Mouse (Mus musculus) limb, embryonic 12.5 days (tissue): ENCODE data around the gene Gm10203. TPM values are rescaled to one million over a fixed set of nuclear protein-coding genes. Genes with fewer than 3 reads are reported as not detected.
"Not testable (repeated sequence)": the region's sequence is repeated elsewhere in the genome, so short reads cannot be mapped to it uniquely, and the experiment has no call there.

Experiments
- ATAC-seq: fragments of 200-750 bp; cut with Nextera tagmentation; 2 replicates; pipeline ENCODE4 v1.8.0; 2017; ENCODE audit warnings: low read depth, moderate TSS enrichment; ENCODE audit not compliant: insufficient number of reproducible peaks, insufficient read depth, low FRiP score, low TSS enrichment
- H3K27ac ChIP-seq: fragments of 300-500 bp; sonication (generic); 2 replicates; pipeline ENCODE4 v1.5.1; 2016; ENCODE audit warnings: mild to moderate bottlenecking, moderate library complexity
- H3K27me3 ChIP-seq: fragments of 300-500 bp; sonication (generic); 2 replicates; pipeline ENCODE4 v1.6.1; 2016; ENCODE audit warnings: mild to moderate bottlenecking, moderate library complexity
- H3K36me3 ChIP-seq: fragments of 300-500 bp; sonication (generic); 2 replicates; pipeline ENCODE4 v1.6.1; 2016; ENCODE audit warnings: mild to moderate bottlenecking, moderate library complexity
- H3K4me1 ChIP-seq: fragments of 300-500 bp; sonication (generic); replicated peaks from 2 replicates; pipeline ENCODE4 v1.6.1; 2016
- H3K4me2 ChIP-seq: fragments of 300-500 bp; sonication (generic); 2 replicates; pipeline ENCODE4 v1.6.1; 2016; ENCODE audit warnings: mild to moderate bottlenecking, moderate library complexity
- H3K4me3 ChIP-seq: fragments of 300-500 bp; sonication (generic); replicated peaks from 2 replicates; pipeline ENCODE4 v1.5.1; 2016; ENCODE audit warnings: mild to moderate bottlenecking
- H3K9ac ChIP-seq: fragments of 300-500 bp; sonication (generic); replicated peaks from 2 replicates; pipeline ENCODE4 v1.6.1; 2016; ENCODE audit warnings: mild to moderate bottlenecking, moderate library complexity
- H3K9me3 ChIP-seq: fragments of 300-500 bp; sonication (generic); 2 replicates; pipeline ENCODE4 v1.6.1; 2016; ENCODE audit warnings: mild to moderate bottlenecking, moderate library complexity
- WGBS: fragments of 180-500 bp; shearing (Covaris S2); methylation state at CpG from one replicate; pipeline ENCODE4 v1.1.7; 2016; 5-methylcytosine and 5-hydroxymethylcytosine counted together
- polyA plus RNA-seq: library from polyadenylated mRNA; unstranded; fragments of >200 nt; fragmentation: Nextera tagmentation; extraction: Ambion mirVana; gene quantifications from 2 replicates; pipeline ENCODE4 v1.2.1, GENCODE M21; 2016

Gene Gm10203
- polyA plus RNA-seq, 1 experiment from 2014 or later = not detected

- H3K9ac ChIP-seq = no peak overlapping the region
- H3K27ac ChIP-seq = no peak overlapping the region
- no peak overlapping the region for H3K4me2 ChIP-seq
- no peaks in the 10 kb centered on the region for H3K9me3 ChIP-seq
- H3K4me1 ChIP-seq = peaks cover 10% of the 10 kb centered on the region
- no peak overlapping the region for H3K4me3 ChIP-seq
- ATAC-seq = no peak
- peaks cover 55% of the 10 kb centered on the region for H3K36me3 ChIP-seq
- 51% methylated on average over 3 of the region's 3 CpGs for WGBS
- no peaks in the 10 kb centered on the region for H3K27me3 ChIP-seq
These were observed 25.3 kb downstream of the Gm10203 start for GRCm38 (mm10) chr6:149155031-149155841.

- H3K4me1 ChIP-seq, H3K27me3 ChIP-seq, H3K4me2 ChIP-seq, H3K9me3 ChIP-seq, ATAC-seq, H3K27ac ChIP-seq, H3K4me3 ChIP-seq, H3K9ac ChIP-seq: not testable (repeated sequence)
- H3K36me3 ChIP-seq = peaks cover 66% of the 10 kb centered on the region
- WGBS = 90% methylated on average over 4 of the region's 4 CpGs
These were observed 37.1 kb downstream of the Gm10203 start for GRCm38 (mm10) chr6:149167038-149167437.

GRCm38 (mm10) chr6:149167672-149168071, 37.7 kb downstream of the Gm10203 start:
- ATAC-seq = no peak
- peaks cover 60% of the 10 kb centered on the region for H3K36me3 ChIP-seq

GRCm38 (mm10) chr6:149168436-149168835, 38.5 kb downstream of the Gm10203 start:
- Histone ChIP-seq H3K4me1 (no peaks in the 10 kb centered on the region), H3K9ac (no peak overlapping the region), H3K9me3 (no peaks in the 10 kb centered on the region), H3K36me3 (peaks cover 55% of the 10 kb centered on the region), H3K27ac (no peak overlapping the region), H3K27me3 (no peaks in the 10 kb centered on the region), H3K4me3 (no peak overlapping the region), H3K4me2 (no peak overlapping the region)
- WGBS = 89% methylated on average over 2 of the region's 2 CpGs
- no peak for ATAC-seq

More at GRCm38 (mm10) chr6:149167672-149168071, 37.7 kb downstream of the Gm10203 start:
- H3K9ac ChIP-seq = no peak overlapping the region
- H3K4me3 ChIP-seq = no peak overlapping the region
- no peaks in the 10 kb centered on the region for H3K27me3 ChIP-seq
- H3K9me3 ChIP-seq = no peaks in the 10 kb centered on the region
- no peaks in the 10 kb centered on the region for H3K4me1 ChIP-seq
- H3K27ac ChIP-seq = no peak overlapping the region
- H3K4me2 ChIP-seq = no peak overlapping the region
- 97% methylated on average over 1 of the region's 1 CpGs for WGBS

GRCm38 (mm10) chr6:149169965-149170364, 40.0 kb downstream of the Gm10203 start:
- over 99% methylated on average over 4 of the region's 4 CpGs for WGBS
- peaks cover 58% of the 10 kb centered on the region for H3K36me3 ChIP-seq

GRCm38 (mm10) chr6:149173831-149174625, 44.1 kb downstream of the Gm10203 start:
- Histone ChIP-seq H3K4me2 (no peak overlapping the region), H3K4me1 (no peaks in the 10 kb centered on the region), H3K4me3 (no peak overlapping the region), H3K27me3 (no peaks in the 10 kb centered on the region), H3K36me3 (peaks cover 64% of the 10 kb centered on the region), H3K9ac (no peak overlapping the region), H3K9me3 (peaks cover 8% of the 10 kb centered on the region; the same call in 1 of the 2 replicates), H3K27ac (no peak overlapping the region)
- 58% methylated on average over 4 of the region's 4 CpGs for WGBS
- no peak for ATAC-seq

More at GRCm38 (mm10) chr6:149169965-149170364, 40.0 kb downstream of the Gm10203 start:
- not testable (repeated sequence) for H3K9ac ChIP-seq, H3K4me3 ChIP-seq, H3K27me3 ChIP-seq, ATAC-seq, H3K27ac ChIP-seq, H3K4me2 ChIP-seq, H3K4me1 ChIP-seq, H3K9me3 ChIP-seq

- Histone ChIP-seq H3K27me3 (no peaks in the 10 kb centered on the region), H3K4me3 (no peak overlapping the region), H3K4me1 (no peaks in the 10 kb centered on the region), H3K4me2 (no peak overlapping the region), H3K9me3 (peaks cover 9% of the 10 kb centered on the region; the same call in 1 of the 2 replicates), H3K9ac (no peak overlapping the region), H3K36me3 (peaks cover 68% of the 10 kb centered on the region), H3K27ac (no peak overlapping the region)
- no peak for ATAC-seq
- WGBS = 91% methylated on average over 3 of the region's 3 CpGs
These were observed 45.1 kb downstream of the Gm10203 start for GRCm38 (mm10) chr6:149174932-149175570.

- Histone ChIP-seq H3K4me1 (no peaks in the 10 kb centered on the region), H3K9ac (no peak overlapping the region), H3K27me3 (no peaks in the 10 kb centered on the region), H3K4me3 (no peak overlapping the region), H3K9me3 (peaks cover 9% of the 10 kb centered on the region; the same call in 1 of the 2 replicates), H3K36me3 (peaks cover 91% of the 10 kb centered on the region), H3K27ac (no peak overlapping the region), H3K4me2 (no peak overlapping the region)
- ATAC-seq = no peak
These were observed 49.1 kb downstream of the Gm10203 start for GRCm38 (mm10) chr6:149179064-149179463.

Other genes with a start within 250 kb of the Gm10203 start
- 18.1 and 20.5 TPM in 2 replicates for gene Caprin2, start 233.9 kb upstream of the Gm10203 start, polyA plus RNA-seq
- 152 and 167 TPM in 2 replicates for gene Sinhcaf, start 183.7 kb upstream of the Gm10203 start, polyA plus RNA-seq
- gene Dennd5b, start 28.5 kb upstream of the Gm10203 start, polyA plus RNA-seq = 8.2 and 8.5 TPM in 2 replicates
- gene Etfbkmt, start 9.7 kb downstream of the Gm10203 start, polyA plus RNA-seq = 14.3 and 17.3 TPM in 2 replicates
- gene Amn1, start 58.5 kb downstream of the Gm10203 start, polyA plus RNA-seq = 41.3 and 43.3 TPM in 2 replicates
- gene Resf1, start 179.2 kb downstream of the Gm10203 start, polyA plus RNA-seq = 61.7 and 66.2 TPM in 2 replicates